Mouse (Mus musculus) kidney, embryonic 15.5 days (tissue): Measurements from ENCODE around the gene AI593442. TPM values are rescaled to one million over a fixed set of nuclear protein-coding genes. Genes with fewer than 3 reads are reported as not detected.

Experiments
- ATAC-seq: fragments of 200-750 bp; cut with Nextera tagmentation; replicated peaks from 2 replicates; pipeline ENCODE4 v1.8.0; 2017; ENCODE audit warnings: moderate TSS enrichment; ENCODE audit not compliant: low FRiP score
- H3K27ac ChIP-seq: fragments of 300-500 bp; sonication (generic); 2 replicates; pipeline ENCODE4 v1.5.1; 2015; ENCODE audit warnings: mild to moderate bottlenecking, inconsistent platforms
- H3K27me3 ChIP-seq: fragments of 300-500 bp; sonication (generic); 2 replicates; pipeline ENCODE4 v1.6.1; 2015; ENCODE audit warnings: inconsistent platforms
- H3K36me3 ChIP-seq: fragments of 300-500 bp; sonication (generic); 2 replicates; pipeline ENCODE4 v1.6.1; 2015; ENCODE audit warnings: inconsistent platforms
- H3K4me1 ChIP-seq: fragments of 300-500 bp; sonication (generic); 2 replicates; pipeline ENCODE4 v1.6.1; 2015; ENCODE audit warnings: inconsistent platforms
- H3K4me2 ChIP-seq: fragments of 300-500 bp; sonication (generic); 2 replicates; pipeline ENCODE4 v1.6.1; 2015; ENCODE audit warnings: moderate library complexity, mild to moderate bottlenecking, inconsistent platforms
- H3K4me3 ChIP-seq: fragments of 300-500 bp; sonication (generic); replicated peaks from 2 replicates; pipeline ENCODE4 v1.5.1; 2015; ENCODE audit warnings: mild to moderate bottlenecking, inconsistent platforms
- H3K9ac ChIP-seq: fragments of 300-500 bp; sonication (generic); 2 replicates; pipeline ENCODE4 v1.6.1; 2015; ENCODE audit warnings: mild to moderate bottlenecking, inconsistent platforms
- H3K9me3 ChIP-seq: fragments of 300-500 bp; sonication (generic); replicated peaks from 2 replicates; pipeline ENCODE4 v1.6.1; 2016; ENCODE audit warnings: inconsistent platforms
- WGBS: fragments of 180-500 bp; shearing (Covaris S2); methylation state at CpG from one replicate; pipeline ENCODE4 v1.1.7; 2015; ENCODE audit warnings: mixed read lengths; 5-methylcytosine and 5-hydroxymethylcytosine counted together
- polyA plus RNA-seq: library from polyadenylated mRNA; unstranded; fragments of >200 nt; fragmentation: Nextera tagmentation; extraction: Ambion mirVana; gene quantifications from 2 replicates; pipeline ENCODE4 v1.2.1, GENCODE M21; 2015

The AI593442 gene
- 0.28 and 0.82 TPM in 2 replicates for polyA plus RNA-seq

DNA sequence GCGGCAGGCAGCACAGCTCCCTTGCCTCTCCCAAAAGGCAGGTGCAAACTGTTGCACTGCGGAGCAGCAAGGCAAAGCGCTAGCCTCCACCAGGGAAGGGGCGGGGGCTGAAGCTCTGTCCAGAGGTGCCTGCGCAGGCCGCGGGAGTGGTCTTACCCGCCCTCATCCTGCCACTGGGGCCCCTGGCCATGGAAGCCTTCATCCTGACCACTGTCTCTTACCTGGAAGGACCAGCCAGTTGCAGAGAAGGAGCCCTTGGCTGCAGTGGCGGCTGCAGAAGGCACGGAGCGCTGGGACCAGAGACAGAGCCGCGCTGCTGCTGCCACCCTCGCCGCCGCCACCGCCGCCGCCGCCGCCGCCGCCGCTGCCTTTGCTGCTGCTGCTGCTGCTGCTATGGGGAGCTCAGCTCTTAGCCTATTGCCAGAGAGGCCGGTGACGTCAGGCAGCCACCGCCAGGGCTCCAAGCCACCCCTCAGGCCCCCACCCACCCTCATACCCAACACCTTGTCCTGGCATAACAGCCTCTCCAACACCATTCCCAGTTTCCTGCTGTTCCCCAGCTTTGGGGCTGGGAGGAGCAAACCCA is at the start of gene AI593442:
TSS of gene AI593442 (minus strand) at position 419 of the 586 bp plus-strand sequence.
- no peaks in the 10 kb centered on the region for H3K36me3 ChIP-seq
- no peak within 1 kb of the TSS for H3K27ac ChIP-seq
- no peaks in the 10 kb centered on the region for H3K9me3 ChIP-seq
- peaks cover 20% of the 10 kb centered on the region for H3K4me1 ChIP-seq
- peaks cover 59% of the 10 kb centered on the region for H3K27me3 ChIP-seq
- 1% methylated on average over 27 of the region's 27 CpGs for WGBS
- H3K4me2 ChIP-seq = peak within 1 kb of the TSS; percentile 79
- H3K4me3 ChIP-seq = peak within 1 kb of the TSS; percentile 45
- peak; percentile 78 for ATAC-seq
- no peak within 1 kb of the TSS for H3K9ac ChIP-seq

DNA sequence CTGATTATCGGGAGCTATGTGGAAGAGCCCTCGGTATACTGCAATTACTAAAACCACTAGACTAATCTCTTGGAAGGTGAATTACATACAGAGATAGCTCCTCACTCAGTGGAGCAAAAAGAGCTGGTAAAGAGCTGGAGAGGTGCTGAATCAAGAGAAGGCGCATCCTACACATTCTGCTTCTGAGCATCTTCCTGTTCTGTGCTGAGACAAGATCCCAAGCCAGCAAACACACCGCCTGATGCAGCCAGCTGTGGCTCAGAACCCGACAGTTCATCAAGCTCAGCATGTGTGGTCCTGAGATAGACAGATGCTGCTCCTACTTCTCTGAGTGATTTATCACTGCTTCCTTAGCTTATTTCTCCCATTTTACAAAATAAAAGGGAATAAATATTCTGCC is 49.2 kb upstream of the AI593442 start:
- no peak for ATAC-seq
- no peak overlapping the region for H3K27ac ChIP-seq
- H3K4me1 ChIP-seq = no peaks in the 10 kb centered on the region
- H3K9ac ChIP-seq = no peak overlapping the region
- no peak overlapping the region for H3K4me2 ChIP-seq
- no peak overlapping the region for H3K4me3 ChIP-seq
- no peaks in the 10 kb centered on the region for H3K9me3 ChIP-seq
- H3K36me3 ChIP-seq = no peaks in the 10 kb centered on the region
- no peaks in the 10 kb centered on the region for H3K27me3 ChIP-seq
- WGBS = 77% methylated on average over 5 of the region's 5 CpGs

DNA sequence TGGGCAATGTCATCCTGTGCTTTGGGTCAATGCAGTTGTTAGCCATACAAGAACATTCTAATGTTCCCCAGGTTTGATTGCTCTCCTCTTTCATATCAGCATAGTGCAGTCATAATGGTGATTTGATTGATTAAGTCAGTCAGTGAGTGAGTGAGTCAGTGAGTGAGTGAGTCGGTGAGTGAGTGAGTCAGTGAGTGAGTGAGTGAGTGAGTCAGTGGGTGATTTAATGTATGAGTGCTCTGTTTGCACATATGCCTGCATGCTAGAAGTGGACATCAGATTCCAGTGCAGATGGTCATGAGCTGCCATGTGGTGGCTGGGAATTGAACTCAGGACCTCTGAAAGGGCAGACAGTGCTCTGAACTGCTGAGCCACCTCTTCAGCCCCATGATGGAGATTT is 43.0 kb upstream of the AI593442 start:
- Histone ChIP-seq H3K27ac (no peak overlapping the region), H3K4me1 (no peaks in the 10 kb centered on the region), H3K27me3 (no peaks in the 10 kb centered on the region), H3K4me3 (no peak overlapping the region), H3K4me2 (no peak overlapping the region), H3K36me3 (no peaks in the 10 kb centered on the region), H3K9ac (no peak overlapping the region), H3K9me3 (no peaks in the 10 kb centered on the region)
- WGBS = 78% methylated on average over 1 of the region's 1 CpGs
- no peak for ATAC-seq

DNA sequence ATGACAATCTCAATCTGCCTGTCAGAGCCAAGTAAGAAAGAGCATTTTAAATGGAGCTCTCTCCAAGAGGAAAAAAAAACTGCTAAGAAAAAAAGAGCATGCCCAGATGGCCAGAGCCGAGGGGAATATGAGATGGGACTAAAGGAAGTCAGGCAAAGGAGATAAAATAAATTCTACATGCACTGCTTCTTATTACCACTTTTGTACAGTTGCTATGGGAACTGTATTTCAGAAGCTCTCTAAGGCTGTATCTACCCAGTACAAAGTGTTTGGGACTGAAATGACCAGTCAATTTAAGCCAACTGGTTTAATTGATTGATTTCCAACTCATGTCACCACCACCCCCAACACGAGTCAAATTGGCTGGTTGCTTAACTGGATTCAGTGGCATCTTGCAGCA is 40.0 kb upstream of the AI593442 start:
- no peak for ATAC-seq
- 52% methylated on average over 2 of the region's 2 CpGs for WGBS

DNA sequence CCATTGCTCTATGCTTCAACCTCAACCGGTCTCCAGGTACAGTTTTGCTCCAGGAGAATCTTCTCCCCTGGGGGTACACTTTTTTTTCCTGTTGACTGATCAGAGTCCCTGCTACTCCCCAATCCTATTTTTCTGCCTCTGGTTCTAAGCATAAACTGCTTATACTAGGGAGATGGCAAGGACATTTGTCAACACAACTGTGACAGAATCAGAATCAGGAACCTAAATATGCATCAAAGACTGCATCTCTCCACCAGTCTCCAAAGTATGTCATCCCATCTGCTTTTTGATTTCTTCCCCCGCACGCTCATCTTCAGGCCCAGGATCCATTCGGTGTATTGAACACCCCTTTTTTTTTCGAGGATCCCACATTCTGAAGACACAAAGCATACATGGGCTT is 456 bp upstream of the AI593442 start:
- no peak for ATAC-seq
- Histone ChIP-seq H3K36me3 (no peaks in the 10 kb centered on the region), H3K4me3 (no peak overlapping the region), H3K27ac (no peak overlapping the region), H3K4me1 (peaks cover 20% of the 10 kb centered on the region), H3K9ac (no peak overlapping the region), H3K9me3 (no peaks in the 10 kb centered on the region), H3K27me3 (peaks cover 59% of the 10 kb centered on the region), H3K4me2 (no peak overlapping the region)
- WGBS = 64% methylated on average over 5 of the region's 5 CpGs

More for the DNA sequence above, 40.0 kb upstream of the AI593442 start:
- no peak overlapping the region for H3K27ac ChIP-seq
- no peak overlapping the region for H3K4me3 ChIP-seq
- H3K4me1 ChIP-seq = no peaks in the 10 kb centered on the region
- H3K4me2 ChIP-seq = no peak overlapping the region
- no peak overlapping the region for H3K9ac ChIP-seq
- H3K9me3 ChIP-seq = no peaks in the 10 kb centered on the region
- H3K27me3 ChIP-seq = no peaks in the 10 kb centered on the region
- no peaks in the 10 kb centered on the region for H3K36me3 ChIP-seq

DNA sequence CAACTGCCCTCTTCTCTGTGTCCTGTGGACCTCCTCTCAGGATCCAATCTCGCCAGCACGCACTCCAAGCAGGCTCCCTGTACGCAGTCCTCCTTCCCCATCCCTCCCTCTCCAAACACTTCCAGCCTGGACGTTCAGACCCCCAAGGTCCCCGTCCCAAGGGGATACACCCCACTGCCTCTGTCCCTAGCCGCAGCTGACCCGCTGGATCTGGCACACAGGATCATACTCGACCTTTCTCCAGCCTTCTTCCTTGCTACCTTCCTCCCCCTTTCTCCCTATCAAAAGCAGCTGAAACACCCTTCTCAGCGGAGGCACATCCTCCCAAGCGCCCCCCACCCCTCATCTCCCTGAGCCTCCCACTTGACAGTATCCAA is 753 bp downstream of the AI593442 start:
- 0% methylated on average over 10 of the region's 10 CpGs for WGBS
- H3K36me3 ChIP-seq = no peaks in the 10 kb centered on the region
- peaks cover 20% of the 10 kb centered on the region for H3K4me1 ChIP-seq
- ATAC-seq = no peak
- H3K9me3 ChIP-seq = no peaks in the 10 kb centered on the region
- peaks cover 59% of the 10 kb centered on the region for H3K27me3 ChIP-seq
- H3K4me3 ChIP-seq = peak overlapping the region; percentile 45
- H3K9ac ChIP-seq = no peak overlapping the region
- no peak overlapping the region for H3K27ac ChIP-seq
- H3K4me2 ChIP-seq = peak overlapping the region; percentile 79

DNA sequence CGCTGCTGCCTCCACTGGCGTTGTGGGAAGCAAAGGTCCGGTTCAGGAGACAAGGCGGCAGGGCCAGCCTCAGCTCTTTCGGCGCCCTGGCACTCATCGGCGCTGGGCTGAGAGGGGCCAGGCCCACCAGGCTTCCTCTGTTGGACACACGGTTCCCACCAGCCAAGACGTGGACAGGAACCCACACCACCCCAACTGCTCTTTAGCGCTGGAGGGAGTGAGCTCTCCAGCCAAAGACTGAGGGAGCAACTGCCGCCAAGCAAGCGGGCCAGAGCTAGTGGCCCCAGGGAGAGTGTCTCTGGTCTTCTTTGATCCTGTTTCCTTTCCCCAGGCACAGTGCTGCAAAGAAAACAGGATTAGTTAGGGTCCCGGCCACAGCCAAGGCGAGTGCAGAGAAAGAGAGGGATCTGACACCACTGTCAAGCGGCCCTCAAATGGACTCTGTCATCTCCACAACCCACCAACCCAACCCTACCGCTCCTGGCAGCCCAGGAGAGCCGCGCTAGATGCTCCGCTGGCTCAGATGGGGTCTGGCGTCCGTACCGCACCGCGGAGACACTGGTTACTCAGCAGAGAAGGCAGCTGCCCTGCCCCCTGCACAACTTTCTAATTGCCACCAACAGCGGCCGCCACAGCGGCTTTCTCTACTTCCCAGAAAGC is 1.3 kb downstream of the AI593442 start:
- no peak overlapping the region for H3K27ac ChIP-seq
- peak overlapping the region; percentile 45 for H3K4me3 ChIP-seq
- no peak for ATAC-seq
- no peak overlapping the region for H3K9ac ChIP-seq
- H3K4me1 ChIP-seq = peaks cover 20% of the 10 kb centered on the region
- H3K9me3 ChIP-seq = no peaks in the 10 kb centered on the region
- WGBS = under 1% methylated on average over 28 of the region's 28 CpGs
- H3K27me3 ChIP-seq = peaks cover 59% of the 10 kb centered on the region
- no peaks in the 10 kb centered on the region for H3K36me3 ChIP-seq
- H3K4me2 ChIP-seq = peak overlapping the region; percentile 79

DNA sequence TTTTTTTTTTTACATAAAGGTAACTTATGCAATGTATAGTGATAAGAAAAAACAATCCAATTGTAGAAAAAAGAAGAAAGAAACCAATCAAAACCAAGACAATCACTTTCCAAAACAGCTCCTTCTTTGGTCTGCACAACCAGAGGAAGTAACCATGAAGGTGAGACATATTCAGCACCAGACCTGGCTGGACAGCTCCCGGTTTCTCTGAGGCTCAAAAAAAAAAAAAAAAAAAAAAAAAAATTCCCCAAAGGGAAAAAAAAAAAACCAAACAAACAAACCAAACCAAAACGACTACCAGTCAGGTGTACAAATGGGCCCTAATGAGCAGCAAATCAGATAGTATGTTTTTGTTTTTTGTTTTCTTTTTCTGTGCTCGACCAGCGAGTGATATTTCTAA is 3.0 kb downstream of the AI593442 start:
- Histone ChIP-seq H3K4me1 (peaks cover 20% of the 10 kb centered on the region), H3K9ac (no peak overlapping the region), H3K4me2 (no peak overlapping the region), H3K36me3 (no peaks in the 10 kb centered on the region), H3K27ac (no peak overlapping the region), H3K27me3 (peaks cover 58% of the 10 kb centered on the region), H3K4me3 (no peak overlapping the region), H3K9me3 (no peaks in the 10 kb centered on the region)
- 16% methylated on average over 4 of the region's 4 CpGs for WGBS
- ATAC-seq = no peak

DNA sequence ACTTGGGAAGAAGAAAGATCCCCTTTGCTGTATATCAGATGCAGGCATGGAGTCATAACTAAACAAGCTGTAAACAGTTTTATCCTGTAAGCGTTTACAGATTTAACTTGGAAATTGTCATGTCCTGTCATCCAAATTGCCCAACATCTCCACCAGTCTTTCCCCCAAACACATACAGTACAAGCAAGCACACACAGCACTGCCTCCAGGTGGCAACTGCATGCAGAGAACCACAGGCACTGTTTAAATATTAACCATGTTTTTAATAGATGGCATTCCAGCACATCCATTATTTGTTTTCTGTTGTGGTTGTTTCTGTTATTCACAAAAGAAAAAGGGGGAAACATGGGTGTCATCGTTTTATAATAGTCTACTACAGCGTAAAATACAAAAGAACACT is 3.6 kb downstream of the AI593442 start:
- ATAC-seq = no peak
- WGBS = 67% methylated on average over 3 of the region's 3 CpGs
- Histone ChIP-seq H3K27ac (no peak overlapping the region), H3K4me3 (no peak overlapping the region), H3K27me3 (peaks cover 55% of the 10 kb centered on the region), H3K36me3 (no peaks in the 10 kb centered on the region), H3K4me2 (no peak overlapping the region), H3K9ac (no peak overlapping the region), H3K9me3 (no peaks in the 10 kb centered on the region), H3K4me1 (peaks cover 20% of the 10 kb centered on the region)

DNA sequence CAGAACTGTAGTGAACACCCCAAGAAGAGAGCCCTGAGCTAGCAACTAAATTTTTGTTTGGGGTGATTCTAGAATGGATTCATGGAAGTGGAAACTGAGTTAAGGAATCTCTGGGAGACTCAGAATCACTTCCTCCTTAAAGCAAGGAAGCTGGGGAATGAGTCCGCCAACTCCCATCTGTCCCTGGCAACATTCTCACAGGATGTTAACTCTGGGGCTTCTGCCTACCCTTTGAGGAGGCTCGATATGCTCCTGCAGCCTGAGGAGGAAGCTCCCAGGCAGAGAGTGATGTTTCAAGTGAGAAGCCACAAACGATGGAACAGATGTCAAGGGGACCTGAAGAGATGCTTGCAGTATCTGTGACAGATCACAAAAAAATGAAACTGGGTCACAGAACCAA is 18.2 kb downstream of the AI593442 start:
- Histone ChIP-seq H3K36me3 (no peaks in the 10 kb centered on the region), H3K27me3 (no peaks in the 10 kb centered on the region), H3K4me2 (no peak overlapping the region), H3K9ac (no peak overlapping the region), H3K27ac (no peak overlapping the region), H3K4me1 (no peaks in the 10 kb centered on the region), H3K9me3 (no peaks in the 10 kb centered on the region), H3K4me3 (no peak overlapping the region)
- 76% methylated on average over 3 of the region's 3 CpGs for WGBS
- ATAC-seq = no peak

DNA sequence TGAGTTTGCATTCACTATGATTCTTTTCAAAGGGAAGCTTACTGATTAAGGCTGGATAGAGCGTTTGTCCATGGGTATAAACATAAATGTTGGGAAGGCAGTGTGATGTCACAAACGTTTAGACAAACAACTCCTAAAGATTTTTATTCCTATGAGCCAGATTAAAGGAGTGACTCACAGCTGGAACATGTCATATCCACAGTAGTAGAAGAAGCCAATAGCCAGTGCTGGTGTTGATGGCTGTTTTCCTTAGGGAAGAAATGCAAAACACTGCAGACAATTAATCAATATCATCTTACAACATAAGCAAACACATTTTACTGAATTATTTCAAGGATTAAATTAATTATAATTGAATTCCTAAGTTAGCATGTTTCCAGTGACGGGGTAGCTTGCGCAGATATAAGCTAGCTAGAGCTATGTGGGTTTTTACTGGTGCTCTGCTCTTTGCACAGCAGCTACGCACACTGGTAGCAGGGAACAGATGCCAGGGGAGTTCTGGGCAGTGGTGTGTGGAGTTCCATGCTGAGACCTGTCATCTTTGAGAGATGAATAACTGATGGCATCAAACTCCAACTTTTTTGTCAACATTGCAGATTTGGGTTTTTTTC is 29.1 kb downstream of the AI593442 start:
- 63% methylated on average over 5 of the region's 5 CpGs for WGBS
- no peak for ATAC-seq
- no peaks in the 10 kb centered on the region for H3K36me3 ChIP-seq
- H3K9ac ChIP-seq = no peak overlapping the region
- no peaks in the 10 kb centered on the region for H3K4me1 ChIP-seq
- H3K27me3 ChIP-seq = no peaks in the 10 kb centered on the region
- no peak overlapping the region for H3K27ac ChIP-seq
- no peak overlapping the region for H3K4me2 ChIP-seq
- H3K4me3 ChIP-seq = no peak overlapping the region
- no peaks in the 10 kb centered on the region for H3K9me3 ChIP-seq

DNA sequence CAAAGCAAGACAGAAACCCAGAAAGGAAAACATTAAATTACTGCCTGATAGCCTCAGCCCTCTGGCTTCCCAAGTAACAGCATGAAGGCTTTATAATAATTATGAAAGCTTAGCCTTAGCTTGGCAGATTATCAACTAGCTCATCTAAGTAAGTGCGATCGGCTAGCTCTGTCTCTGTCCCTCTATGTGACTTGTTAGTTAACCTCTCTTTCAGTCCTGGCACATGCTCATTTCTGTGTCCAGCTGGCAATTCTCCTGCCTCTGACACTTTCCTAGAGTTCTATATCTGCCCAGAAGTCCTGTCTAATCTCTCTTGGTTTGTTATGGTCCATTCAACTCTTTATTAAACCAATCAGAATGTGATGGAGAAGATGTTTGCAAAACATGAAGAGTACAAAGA is 34.3 kb downstream of the AI593442 start:
- no peak overlapping the region for H3K4me2 ChIP-seq
- no peak for ATAC-seq
- H3K9me3 ChIP-seq = no peaks in the 10 kb centered on the region
- H3K4me3 ChIP-seq = no peak overlapping the region
- no peaks in the 10 kb centered on the region for H3K4me1 ChIP-seq
- 79% methylated on average over 2 of the region's 2 CpGs for WGBS
- H3K27ac ChIP-seq = no peak overlapping the region
- H3K36me3 ChIP-seq = no peaks in the 10 kb centered on the region
- H3K9ac ChIP-seq = no peak overlapping the region
- H3K27me3 ChIP-seq = no peaks in the 10 kb centered on the region
